Mouse (Mus musculus) hindbrain, embryonic 10.5 days (tissue): ENCODE data around the gene Lin37. TPM values are rescaled to one million over a fixed set of nuclear protein-coding genes. Genes with fewer than 3 reads are reported as not detected.
A peak's percentile ranks its signal among the peaks of the same experiment; 100 is the strongest.

Source experiments
- DNase-seq: peaks from one replicate; pipeline ENCODE4 v3.0.0-alpha.2; 2017; ENCODE audit warnings: low spot score
- H3K27ac ChIP-seq: fragments of 300-500 bp; sonication (generic); 2 replicates; pipeline ENCODE4 v1.5.1; 2016; ENCODE audit warnings: mild to moderate bottlenecking, moderate library complexity
- H3K27me3 ChIP-seq: fragments of 300-500 bp; sonication (generic); 2 replicates; pipeline ENCODE4 v1.6.1; 2016; ENCODE audit warnings: mild to moderate bottlenecking; ENCODE audit not compliant: poor library complexity, insufficient read depth, severe bottlenecking
- H3K36me3 ChIP-seq: fragments of 300-500 bp; sonication (generic); 2 replicates; pipeline ENCODE4 v1.6.1; 2016; ENCODE audit warnings: mild to moderate bottlenecking, moderate library complexity
- H3K4me1 ChIP-seq: fragments of 300-500 bp; sonication (generic); replicated peaks from 2 replicates; pipeline ENCODE4 v1.6.1; 2016; ENCODE audit warnings: mild to moderate bottlenecking
- H3K4me3 ChIP-seq: fragments of 300-500 bp; sonication (generic); 2 replicates; pipeline ENCODE4 v1.5.1; 2016; ENCODE audit warnings: mild to moderate bottlenecking, moderate library complexity
- H3K9me3 ChIP-seq: fragments of 300-500 bp; sonication (generic); 2 replicates; pipeline ENCODE4 v1.6.1; 2016; ENCODE audit warnings: mild to moderate bottlenecking, moderate library complexity
- WGBS: fragments of 180-500 bp; shearing (Covaris S2); methylation state at CpG from one replicate; pipeline ENCODE4 v1.1.7; 2016; 5-methylcytosine and 5-hydroxymethylcytosine counted together
- polyA plus RNA-seq: library from polyadenylated mRNA; unstranded; fragments of >200 nt; fragmentation: Nextera tagmentation; extraction: Ambion mirVana; gene quantifications from 2 replicates; pipeline ENCODE4 v1.2.1, GENCODE M21; 2016

The Lin37 gene
- polyA plus RNA-seq, 1 experiment from 2014 or later = 50.2 TPM

DNA sequence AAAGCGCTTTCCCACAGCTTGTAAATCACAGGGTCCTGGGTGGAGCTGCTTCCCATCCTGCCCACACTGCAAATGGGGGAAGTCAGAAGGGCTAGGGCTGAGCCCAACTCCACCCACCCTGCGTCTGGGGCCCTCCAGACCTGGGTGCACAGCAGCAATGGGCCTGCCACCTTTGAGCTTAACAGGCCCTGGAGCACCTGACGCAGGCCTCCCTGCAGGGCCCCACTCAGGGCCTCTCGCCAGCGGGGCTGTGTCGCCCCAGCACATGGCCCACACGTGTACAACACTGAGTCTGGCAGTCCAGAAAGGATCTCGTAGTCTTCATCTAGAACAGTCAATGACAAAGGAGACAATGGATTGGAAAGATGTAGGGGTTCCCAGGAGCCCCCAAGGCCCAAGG is 20.3 kb upstream of the Lin37 start:
- WGBS = 94% methylated on average over 8 of the region's 8 CpGs
- Histone ChIP-seq H3K36me3 (peaks cover 100% of the 10 kb centered on the region), H3K4me3 (no peak overlapping the region), H3K27me3 (no peaks in the 10 kb centered on the region), H3K4me1 (no peaks in the 10 kb centered on the region), H3K27ac (no peak overlapping the region), H3K9me3 (no peaks in the 10 kb centered on the region)
- no peak for DNase-seq

DNA sequence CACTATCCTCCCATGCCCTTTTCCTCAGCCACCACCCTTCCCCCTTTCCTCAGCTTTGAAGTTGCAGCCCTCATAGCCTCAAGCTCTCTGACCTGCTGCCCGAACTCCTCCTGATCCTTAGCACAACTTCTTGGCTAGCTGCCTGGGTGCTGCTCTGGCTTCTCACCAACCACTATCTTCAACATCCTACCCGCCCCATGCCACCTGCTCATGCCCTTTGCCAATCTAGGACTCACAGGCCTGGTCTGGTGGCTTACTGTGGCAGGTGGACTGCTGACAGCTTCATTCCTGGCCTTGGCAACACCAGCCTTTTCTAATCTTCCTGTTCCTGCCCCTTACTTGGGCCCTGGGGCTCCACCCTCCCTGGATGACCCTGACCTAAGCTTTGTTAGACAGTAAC is 13.3 kb upstream of the Lin37 start:
- H3K27ac ChIP-seq = no peak overlapping the region
- no peaks in the 10 kb centered on the region for H3K4me1 ChIP-seq
- H3K36me3 ChIP-seq = peaks cover 100% of the 10 kb centered on the region
- H3K4me3 ChIP-seq = no peak overlapping the region
- no peaks in the 10 kb centered on the region for H3K27me3 ChIP-seq
- DNase-seq = no peak
- H3K9me3 ChIP-seq = no peaks in the 10 kb centered on the region
- WGBS = 90% methylated on average over 2 of the region's 2 CpGs

- H3K4me1 ChIP-seq = no peaks in the 10 kb centered on the region
- DNase-seq = no peak
- no peak overlapping the region for H3K4me3 ChIP-seq
- H3K36me3 ChIP-seq = peaks cover 98% of the 10 kb centered on the region
- no peaks in the 10 kb centered on the region for H3K27me3 ChIP-seq
- 90% methylated on average over 5 of the region's 5 CpGs for WGBS
- H3K9me3 ChIP-seq = no peaks in the 10 kb centered on the region
- no peak overlapping the region for H3K27ac ChIP-seq
Measured at GRCm38 (mm10) chr7:30572389-30572788, 12.8 kb upstream of the Lin37 start.

- WGBS = 90% methylated on average over 11 of the region's 11 CpGs
- Histone ChIP-seq H3K27me3 (no peaks in the 10 kb centered on the region), H3K4me3 (no peak overlapping the region), H3K27ac (no peak overlapping the region), H3K36me3 (peaks cover 80% of the 10 kb centered on the region), H3K9me3 (no peaks in the 10 kb centered on the region), H3K4me1 (peaks cover 10% of the 10 kb centered on the region)
- no peak for DNase-seq
Measured at GRCm38 (mm10) chr7:30567555-30567954, 7.9 kb upstream of the Lin37 start.

- Histone ChIP-seq H3K27ac (no peak overlapping the region), H3K4me1 (peaks cover 16% of the 10 kb centered on the region), H3K4me3 (no peak overlapping the region), H3K36me3 (peaks cover 68% of the 10 kb centered on the region), H3K9me3 (no peaks in the 10 kb centered on the region), H3K27me3 (no peaks in the 10 kb centered on the region)
- WGBS = 89% methylated on average over 9 of the region's 9 CpGs
- no peak for DNase-seq
Measured at GRCm38 (mm10) chr7:30566033-30566432, 6.4 kb upstream of the Lin37 start.

- 95% methylated on average over 12 of the region's 12 CpGs for WGBS
- no peak for DNase-seq
- H3K4me3 ChIP-seq = peak within 1 kb of the TSS; percentile 80
- H3K9me3 ChIP-seq = no peaks in the 10 kb centered on the region
- H3K27me3 ChIP-seq = no peaks in the 10 kb centered on the region
- peaks cover 59% of the 10 kb centered on the region for H3K36me3 ChIP-seq
- peaks cover 18% of the 10 kb centered on the region for H3K4me1 ChIP-seq
- H3K27ac ChIP-seq = no peak within 1 kb of the TSS
Measured at GRCm38 (mm10) chr7:30564970-30565571, 5.4 kb upstream of the Lin37 start, which contains the start of gene Igflr1. Gene Igflr1 (plus strand): TSS chr7:30565427.

- Histone ChIP-seq H3K27me3 (no peaks in the 10 kb centered on the region), H3K4me1 (peaks cover 24% of the 10 kb centered on the region), H3K36me3 (peaks cover 47% of the 10 kb centered on the region), H3K9me3 (no peaks in the 10 kb centered on the region), H3K4me3 (peak overlapping the region; percentile 80), H3K27ac (peak overlapping the region; percentile 92)
- 25% methylated on average over 6 of the region's 6 CpGs for WGBS
- no peak for DNase-seq
Measured at GRCm38 (mm10) chr7:30563906-30564280, 4.3 kb upstream of the Lin37 start.

- under 1% methylated on average over 45 of the region's 45 CpGs for WGBS
- Histone ChIP-seq H3K36me3 (peaks cover 41% of the 10 kb centered on the region), H3K4me3 (peak within 1 kb of the TSS; percentile 80), H3K9me3 (no peaks in the 10 kb centered on the region), H3K4me1 (peaks cover 30% of the 10 kb centered on the region), H3K27ac (peak within 1 kb of the TSS; percentile 92), H3K27me3 (no peaks in the 10 kb centered on the region)
- peak; percentile 95 for DNase-seq
Measured at GRCm38 (mm10) chr7:30563117-30563905, 3.7 kb upstream of the Lin37 start, which contains the start of the genes U2af1l4, Gm49396 and Psenen. Gene U2af1l4 (plus strand): TSS chr7:30563301. Gene Gm49396 (plus strand): TSS chr7:30563344. Gene Psenen (minus strand): TSS chr7:30563627.

DNA sequence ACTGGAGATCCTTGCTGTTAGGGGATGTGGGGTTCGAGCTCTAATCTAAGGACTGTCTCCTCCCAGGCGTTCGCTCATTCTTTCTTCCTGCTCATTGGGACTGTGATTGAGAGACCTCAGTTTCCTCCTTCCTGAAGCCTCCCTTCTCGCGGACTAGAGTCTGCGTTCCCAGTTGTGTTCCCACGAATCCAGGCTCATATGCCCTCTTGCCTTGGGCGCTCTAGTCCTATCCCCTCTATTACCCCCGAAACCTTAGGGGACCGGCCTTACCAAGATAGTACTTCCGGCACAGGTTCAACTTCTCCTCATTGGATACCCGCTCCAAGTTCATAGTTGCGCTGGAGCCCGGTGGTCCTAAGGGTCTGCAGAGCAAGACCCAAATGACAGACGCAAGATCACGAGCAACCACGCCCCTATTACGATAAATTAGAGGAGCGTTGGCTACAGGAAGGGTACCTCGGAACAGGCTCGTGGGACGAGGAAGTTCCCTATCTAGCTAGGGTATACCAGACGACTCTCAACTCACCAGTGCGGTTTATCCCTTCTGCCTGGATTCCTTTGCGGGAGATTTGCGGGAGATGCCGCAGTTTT is 3.0 kb upstream of the Lin37 start:
- no peaks in the 10 kb centered on the region for H3K9me3 ChIP-seq
- H3K4me3 ChIP-seq = peak overlapping the region; percentile 80
- no peaks in the 10 kb centered on the region for H3K27me3 ChIP-seq
- peak overlapping the region; percentile 92 for H3K27ac ChIP-seq
- DNase-seq = no peak
- peaks cover 34% of the 10 kb centered on the region for H3K4me1 ChIP-seq
- WGBS = 3% methylated on average over 27 of the region's 27 CpGs
- peaks cover 41% of the 10 kb centered on the region for H3K36me3 ChIP-seq

- Histone ChIP-seq H3K4me3 (peak overlapping the region; percentile 76; the same call in 1 of the 2 replicates), H3K36me3 (peaks cover 41% of the 10 kb centered on the region), H3K27ac (peak overlapping the region; percentile 85; the same call in 1 of the 2 replicates), H3K27me3 (no peaks in the 10 kb centered on the region), H3K9me3 (no peaks in the 10 kb centered on the region), H3K4me1 (peaks cover 34% of the 10 kb centered on the region)
- no peak for DNase-seq
- WGBS = 73% methylated on average over 2 of the region's 2 CpGs
Measured at GRCm38 (mm10) chr7:30560296-30560695, 658 bp upstream of the Lin37 start.

- no peak for DNase-seq
- peak overlapping the region; percentile 76 for H3K4me3 ChIP-seq
- 17% methylated on average over 12 of the region's 12 CpGs for WGBS
- peaks cover 46% of the 10 kb centered on the region for H3K36me3 ChIP-seq
- no peaks in the 10 kb centered on the region for H3K9me3 ChIP-seq
- H3K27me3 ChIP-seq = peaks cover 3% of the 10 kb centered on the region; the same call in 1 of the 2 replicates
- H3K4me1 ChIP-seq = peaks cover 34% of the 10 kb centered on the region
- H3K27ac ChIP-seq = peak overlapping the region; percentile 85
Measured at GRCm38 (mm10) chr7:30558656-30559442, 789 bp downstream of the Lin37 start.

GRCm38 (mm10) chr7:30557901-30558514 is 1.6 kb downstream of the Lin37 start:
- Histone ChIP-seq H3K9me3 (no peaks in the 10 kb centered on the region), H3K27me3 (peaks cover 6% of the 10 kb centered on the region; the same call in 1 of the 2 replicates), H3K4me3 (peak overlapping the region; percentile 76), H3K27ac (no peak overlapping the region), H3K36me3 (peaks cover 46% of the 10 kb centered on the region), H3K4me1 (peaks cover 38% of the 10 kb centered on the region)
- WGBS = 91% methylated on average over 13 of the region's 13 CpGs
- DNase-seq = no peak
